Comparison of ENCODE assay signal across 18 mouse cellular contexts in the genomic region with DNA sequence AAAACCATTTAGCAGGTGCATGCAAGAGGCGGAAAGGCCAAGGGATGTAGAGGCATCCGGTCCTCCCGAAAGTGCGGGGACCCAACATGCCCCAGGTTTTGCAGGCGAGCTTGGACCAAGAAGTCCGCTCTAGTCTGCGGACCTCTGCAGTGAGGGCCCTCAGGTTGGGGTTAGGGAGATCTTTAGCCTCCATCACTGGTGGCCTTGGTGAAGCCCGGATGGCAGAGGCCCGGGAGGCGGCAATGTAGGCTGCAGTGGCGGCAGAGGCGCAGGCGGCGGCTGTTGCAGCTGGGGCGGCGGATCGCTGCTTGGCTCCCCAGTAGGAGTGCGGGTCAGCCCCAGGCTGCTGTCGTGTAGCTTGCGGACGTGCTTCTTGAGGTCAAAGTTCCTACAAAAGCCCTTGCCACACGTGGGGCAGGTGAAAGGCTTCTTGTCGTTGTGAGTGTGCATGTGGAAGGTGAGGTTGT. TPM values are rescaled to one million over a fixed set of nuclear protein-coding genes. Genes with fewer than 3 reads are reported as not detected.
A peak's percentile ranks its signal among the peaks of the same experiment; 100 is the strongest.
DNase-seq lines count a peak whose midpoint lies in the region; ATAC-seq and TF ChIP-seq lines count a peak whose summit lies in the region.
"Had no signal": no experiment of that assay in that cellular context is flagged by ENCODE, and none has a peak within 500 bp of the region (broad histone marks: within the 10 kb centered on the region; RNA-seq: fewer than 3 reads in every experiment).

No protein-coding gene starts in this region.

- H3K9ac ChIP-seq in hindbrain, embryonic 11.5 days (ENCODE audit: low read depth, low read length): no peak overlapping the region
- H3K9ac ChIP-seq in hindbrain, postnatal 0 days (replicated peaks; ENCODE audit: low read length): no peak overlapping the region
- no peak overlapping the region for H3K9ac ChIP-seq in embryonic facial prominence, embryonic 14.5 days (ENCODE audit: low read depth, low read length)
- no peak overlapping the region for H3K9ac ChIP-seq in neural tube, embryonic 11.5 days (ENCODE audit: low read length)
- H3K9ac ChIP-seq: heart, embryonic 13.5 days; hindbrain, embryonic 15.5 days had no signal

- no peak for TF ChIP-seq CTCF in hindbrain, postnatal 0 days (IDR thresholded peaks at IDR 0.05; ENCODE audit: low read depth)

- peaks cover 81% of the 10 kb centered on the region for H3K27me3 ChIP-seq in hindbrain, embryonic 11.5 days (ENCODE audit: control insufficient read depth, insufficient read depth, low read length)
- peaks cover 75% of the 10 kb centered on the region for H3K27me3 ChIP-seq in hindbrain, postnatal 0 days (ENCODE audit: insufficient read depth, low read length)
- peaks cover 95% of the 10 kb centered on the region for H3K27me3 ChIP-seq in embryonic facial prominence, embryonic 14.5 days (replicated peaks; ENCODE audit: control insufficient read depth, insufficient read depth, low read length)
- H3K27me3 ChIP-seq in neural tube, embryonic 11.5 days (ENCODE audit: control insufficient read depth, insufficient read depth, low read length): peaks cover 85% of the 10 kb centered on the region

- H3K36me3 ChIP-seq in hindbrain, embryonic 11.5 days (ENCODE audit: control insufficient read depth, insufficient read depth, low read length): no peaks in the 10 kb centered on the region
- no peaks in the 10 kb centered on the region for H3K36me3 ChIP-seq in hindbrain, postnatal 0 days (ENCODE audit: insufficient read depth, low read length)
- H3K36me3 ChIP-seq in embryonic facial prominence, embryonic 14.5 days (ENCODE audit: control insufficient read depth, insufficient read depth, low read length): no peaks in the 10 kb centered on the region
- H3K36me3 ChIP-seq in neural tube, embryonic 11.5 days (ENCODE audit: control insufficient read depth, insufficient read depth, low read length): no peaks in the 10 kb centered on the region
- H3K36me3 ChIP-seq: heart, embryonic 13.5 days; hindbrain, embryonic 15.5 days had no signal

- H3K27ac ChIP-seq in hindbrain, embryonic 11.5 days (ENCODE audit: low read depth, low read length): no peak overlapping the region
- H3K27ac ChIP-seq in hindbrain, postnatal 0 days: no peak overlapping the region
- no peak overlapping the region for H3K27ac ChIP-seq in embryonic facial prominence, embryonic 14.5 days (replicated peaks; ENCODE audit: low read depth, low read length)
- H3K27ac ChIP-seq in neural tube, embryonic 11.5 days (ENCODE audit: low read depth, low read length): no peak overlapping the region
- H3K27ac ChIP-seq: heart, embryonic 13.5 days; hindbrain, embryonic 15.5 days had no signal

- H3K4me3 ChIP-seq in hindbrain, embryonic 11.5 days (ENCODE audit: low read depth, low read length): no peak overlapping the region
- no peak overlapping the region for H3K4me3 ChIP-seq in hindbrain, postnatal 0 days (ENCODE audit: low read length)
- H3K4me3 ChIP-seq in embryonic facial prominence, embryonic 14.5 days (ENCODE audit: low read depth, low read length): peak overlapping the region; percentile 19; the same call in 1 of the 2 replicates
- H3K4me3 ChIP-seq in neural tube, embryonic 11.5 days (ENCODE audit: low read depth, low read length): no peak overlapping the region
- H3K4me3 ChIP-seq: heart, embryonic 13.5 days; hindbrain, embryonic 15.5 days had no signal

- H3K9me3 ChIP-seq in hindbrain, embryonic 11.5 days (ENCODE audit: control insufficient read depth, low read length): no peaks in the 10 kb centered on the region
- no peaks in the 10 kb centered on the region for H3K9me3 ChIP-seq in hindbrain, postnatal 0 days (ENCODE audit: low read length)
- H3K9me3 ChIP-seq in embryonic facial prominence, embryonic 14.5 days (ENCODE audit: control insufficient read depth, low read length): no peaks in the 10 kb centered on the region
- H3K9me3 ChIP-seq in neural tube, embryonic 11.5 days (ENCODE audit: control insufficient read depth, low read length): no peaks in the 10 kb centered on the region
- H3K9me3 ChIP-seq: heart, embryonic 13.5 days; hindbrain, embryonic 15.5 days had no signal

- no peaks in the 10 kb centered on the region for H3K4me1 ChIP-seq in hindbrain, embryonic 11.5 days (replicated peaks; ENCODE audit: control insufficient read depth, insufficient read depth, low read length)
- no peaks in the 10 kb centered on the region for H3K4me1 ChIP-seq in hindbrain, postnatal 0 days (ENCODE audit: insufficient read depth, low read length)
- peaks cover 13% of the 10 kb centered on the region; the same call in 1 of the 2 replicates for H3K4me1 ChIP-seq in embryonic facial prominence, embryonic 14.5 days (ENCODE audit: control insufficient read depth, insufficient read depth, low read length)
- 0 out of 2 replicates have a peak, but pooled peaks cover 4% of the 10 kb centered on the region for H3K4me1 ChIP-seq in neural tube, embryonic 11.5 days (ENCODE audit: control insufficient read depth, insufficient read depth, low read length)

- H3K4me2 ChIP-seq in hindbrain, embryonic 11.5 days (replicated peaks; ENCODE audit: low read depth, low read length): no peak overlapping the region
- H3K4me2 ChIP-seq in hindbrain, postnatal 0 days (ENCODE audit: low read depth, low read length): no peak overlapping the region
- H3K4me2 ChIP-seq in embryonic facial prominence, embryonic 14.5 days (ENCODE audit: low read depth, low read length): no peak overlapping the region
- no peak overlapping the region for H3K4me2 ChIP-seq in neural tube, embryonic 11.5 days (ENCODE audit: low read depth)
- H3K4me2 ChIP-seq: heart, embryonic 13.5 days; hindbrain, embryonic 15.5 days had no signal

- under 1% methylated on average over 23 of the region's 23 CpGs for WGBS in hindbrain, embryonic 11.5 days
- WGBS in hindbrain, postnatal 0 days: 3% methylated on average over 23 of the region's 23 CpGs
- 2% methylated on average over 23 of the region's 23 CpGs for WGBS in embryonic facial prominence, embryonic 14.5 days
- under 1% methylated on average over 23 of the region's 23 CpGs for WGBS in neural tube, embryonic 11.5 days

- ATAC-seq in hindbrain, embryonic 11.5 days (ENCODE audit: low FRiP score): no peak
- ATAC-seq in hindbrain, postnatal 0 days: no peak
- no peak for ATAC-seq in embryonic facial prominence, embryonic 14.5 days (ENCODE audit: low read depth)
- no peak for ATAC-seq in neural tube, embryonic 11.5 days (ENCODE audit: insufficient read depth, low FRiP score, low TSS enrichment)
- ATAC-seq in megakaryocyte, adult 5-6 weeks (ENCODE audit: poor library complexity, severe bottlenecking): no peak
- ATAC-seq: Patski had no signal

- peak; percentile 64 for DNase-seq in hindbrain, embryonic 11.5 days (ENCODE audit: low spot score)
- DNase-seq in hindbrain, postnatal 0 days (ENCODE audit: low spot score): no peak
- DNase-seq in ZHBTc4 (ENCODE audit: low read depth, low spot score): peak; percentile 32
- no peak for DNase-seq in embryonic facial prominence, embryonic 14.5 days (ENCODE audit: low spot score)
- peak; percentile 61 for DNase-seq in neural tube, embryonic 11.5 days (ENCODE audit: low spot score)
- no peak for DNase-seq in kidney, postnatal 10 days
- DNase-seq: layer of hippocampus, adult 9-11 months; lung, adult 2 months; right cerebral cortex, postnatal 25 days; thymus, postnatal 36 days had no signal

RNA-seq across cellular contexts. Expression of a gene that starts 2.6 kb away (rescaled TPM):
- 0.11 TPM in 1 of 2 replicates, not detected in the other for polyA plus RNA-seq in hindbrain, embryonic 11.5 days (2014; fragmentation: Nextera tagmentation; extraction: Ambion mirVana)
- 0.05 TPM in 1 of 2 replicates, not detected in the other for total RNA-seq in hindbrain, postnatal 0 days (2014; rRNA removed)
- polyA plus RNA-seq in hindbrain, postnatal 0 days (2015; fragmentation: Nextera tagmentation; extraction: Ambion mirVana): not detected in 2 replicates
- 4.5 and 4.9 TPM in 2 replicates for polyA plus RNA-seq in embryonic facial prominence, embryonic 14.5 days (2014; fragmentation: Nextera tagmentation; extraction: Ambion mirVana)
- not detected in 2 replicates for polyA plus RNA-seq in neural tube, embryonic 11.5 days (2014; fragmentation: Nextera tagmentation; extraction: Ambion mirVana)
- total RNA-seq in megakaryocyte, adult 5-6 weeks (2015): not detected in 2 replicates
- not detected in 2 replicates for total RNA-seq in megakaryocyte, adult 5-6 weeks (2017)
- total RNA-seq: adrenal gland, adult 18-20 months; gastrocnemius, postnatal 4 days; neutrophil, adult 5-6 weeks had no signal
- polyA plus RNA-seq: heart, embryonic 13.5 days; hindbrain, embryonic 15.5 days; kidney, embryonic 16.5 days; Patski had no signal

Comparison
In these comparisons a context has a peak if more than half of its experiments do, and no peak if none do; other contexts are left out.
1. DNase-seq: peak in hindbrain, embryonic 11.5 days (single experiment), ZHBTc4 (single experiment) and neural tube, embryonic 11.5 days (single experiment); none in hindbrain, postnatal 0 days (single experiment), embryonic facial prominence, embryonic 14.5 days (single experiment) and kidney, postnatal 10 days (single experiment).